Mouse (Mus musculus): ENCODE measurements around the gene Sft2d2.

Gene Sft2d2

DNA sequence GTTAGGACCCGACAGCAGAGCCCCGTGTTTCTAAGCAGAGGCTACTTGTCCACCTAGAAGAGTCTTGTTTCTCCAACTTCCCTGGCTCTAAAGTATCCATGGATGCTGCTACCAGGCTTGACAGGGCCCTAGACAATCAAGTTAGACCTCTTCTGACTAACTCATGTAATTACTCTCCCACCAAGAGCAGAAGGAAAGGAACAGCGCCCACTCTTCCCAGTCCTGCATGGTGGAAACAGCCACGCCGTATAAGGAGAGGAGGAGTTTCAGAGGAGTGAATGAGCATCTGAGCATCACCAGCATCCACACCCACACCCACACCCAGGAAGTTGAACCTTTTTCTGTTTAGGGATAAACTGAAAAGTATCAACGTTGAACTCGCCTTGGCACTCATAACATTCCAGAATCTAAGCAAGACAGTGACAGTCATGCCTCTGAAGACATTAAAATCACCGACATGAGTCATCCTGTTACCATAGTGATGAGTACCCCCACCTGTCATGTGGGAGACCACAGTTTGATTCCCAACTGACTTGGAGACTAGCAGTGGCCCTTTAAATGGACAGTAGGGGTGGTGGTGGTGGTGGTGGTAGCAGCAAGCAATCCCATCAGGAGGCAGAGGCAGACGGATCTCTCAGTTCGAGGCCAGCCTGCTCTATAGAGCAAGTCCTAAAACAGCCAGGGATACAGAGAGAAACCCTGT, 3.5 kb downstream of the Sft2d2 start:
- DNase-seq (ENCODE audit: low spot score in 2 of 2), result peak; percentile 24 to 25

DNA sequence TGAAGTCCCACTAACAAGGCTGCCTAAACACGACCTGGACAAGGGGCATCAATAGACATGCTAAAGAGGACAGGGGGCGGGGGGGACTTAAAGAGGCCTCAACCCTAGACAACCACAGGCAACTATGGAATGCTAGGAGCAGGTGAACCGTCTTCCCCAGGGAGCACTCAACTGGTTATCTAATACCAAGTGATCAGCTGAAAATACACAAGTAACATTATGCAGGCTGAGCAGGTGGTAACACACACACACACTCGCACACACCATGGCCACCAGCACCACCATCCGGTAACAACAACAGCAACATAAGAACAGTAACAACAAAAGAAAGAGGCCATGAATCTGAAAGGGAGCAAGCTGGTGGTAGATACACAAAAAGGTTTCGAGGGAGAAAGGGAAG, 4.2 kb downstream of the Sft2d2 start:
- no peak for DNase-seq (ENCODE audit: low spot score in 2 of 2)

GRCm38 (mm10) chr1:165188806-165189580, 5.2 kb downstream of the Sft2d2 start:
- no peak for DNase-seq (ENCODE audit: low spot score in 2 of 2)

GRCm38 (mm10) chr1:165187357-165187756, 6.9 kb downstream of the Sft2d2 start:
- no peak for DNase-seq (ENCODE audit: low spot score in 2 of 2)

- no peak for DNase-seq (ENCODE audit: low spot score in 2 of 2)
Observed at GRCm38 (mm10) chr1:165186491-165186890, 7.7 kb downstream of the Sft2d2 start.

- no peak for DNase-seq (ENCODE audit: low spot score in 2 of 2)
Observed at GRCm38 (mm10) chr1:165185116-165185515, 9.1 kb downstream of the Sft2d2 start.

DNA sequence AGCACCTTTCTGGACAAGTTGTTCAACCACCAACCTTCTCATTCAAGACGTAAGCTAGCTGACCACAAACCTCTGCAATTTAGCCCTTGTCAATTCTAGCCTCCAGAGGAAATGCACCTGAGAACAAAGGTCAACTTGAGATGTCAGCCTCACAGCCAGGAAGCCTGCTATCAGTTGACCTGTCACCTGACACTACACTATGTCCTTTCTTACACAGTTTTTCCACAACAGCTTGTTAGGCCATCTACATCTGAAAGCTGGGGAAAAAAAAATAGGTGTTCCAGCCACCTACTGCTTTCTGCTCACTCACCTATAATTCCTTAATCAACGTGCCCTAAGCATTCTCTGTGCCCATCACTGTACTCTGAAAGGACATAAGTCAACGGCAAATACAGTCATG, 10.1 kb downstream of the Sft2d2 start:
- DNase-seq (ENCODE audit: low spot score in 2 of 2), result no peak

DNA sequence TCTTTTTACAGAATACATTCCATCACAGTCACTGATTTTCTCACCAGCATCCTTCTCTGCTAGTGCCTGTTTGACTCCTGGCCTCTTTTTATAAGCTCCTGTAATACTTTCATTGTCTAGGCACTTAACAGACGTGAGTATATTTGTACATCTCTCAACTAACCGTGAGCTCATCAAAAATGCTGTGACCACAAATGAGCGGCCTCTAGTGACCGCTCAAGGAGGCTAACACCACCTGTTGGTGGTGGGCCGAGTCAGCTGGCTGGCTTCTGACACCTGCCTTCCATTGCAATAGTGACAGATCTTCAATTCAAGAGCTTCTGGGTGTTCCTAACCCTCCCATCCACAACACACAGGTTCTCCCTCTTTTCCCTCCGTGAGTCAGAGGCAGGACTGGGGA, 10.8 kb downstream of the Sft2d2 start:
- no peak for DNase-seq (ENCODE audit: low spot score in 2 of 2)

- DNase-seq (ENCODE audit: low spot score in 2 of 2), result no peak
Observed at GRCm38 (mm10) chr1:165179321-165179720, 14.9 kb downstream of the Sft2d2 start.

DNA sequence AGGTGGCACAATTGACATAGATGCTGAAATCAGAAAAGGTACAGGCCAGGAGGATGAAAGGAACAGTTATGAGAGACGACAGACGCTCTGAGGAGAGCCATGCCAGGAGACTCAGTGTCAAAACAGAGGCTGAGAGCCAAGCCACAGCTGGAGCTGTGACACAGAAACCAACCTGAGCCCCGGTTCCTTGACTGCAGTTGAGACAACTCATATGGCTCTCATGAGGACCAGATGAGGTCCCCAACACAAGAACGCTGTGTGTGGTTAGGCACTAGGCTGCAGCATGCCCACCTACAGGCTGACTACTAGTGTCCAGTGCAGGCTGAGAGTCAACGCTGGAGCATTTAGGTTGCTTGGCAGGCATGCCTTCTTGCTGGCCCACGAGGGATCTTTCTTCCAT, 16.2 kb downstream of the Sft2d2 start:
- no peak for DNase-seq (ENCODE audit: low spot score in 2 of 2)

DNA sequence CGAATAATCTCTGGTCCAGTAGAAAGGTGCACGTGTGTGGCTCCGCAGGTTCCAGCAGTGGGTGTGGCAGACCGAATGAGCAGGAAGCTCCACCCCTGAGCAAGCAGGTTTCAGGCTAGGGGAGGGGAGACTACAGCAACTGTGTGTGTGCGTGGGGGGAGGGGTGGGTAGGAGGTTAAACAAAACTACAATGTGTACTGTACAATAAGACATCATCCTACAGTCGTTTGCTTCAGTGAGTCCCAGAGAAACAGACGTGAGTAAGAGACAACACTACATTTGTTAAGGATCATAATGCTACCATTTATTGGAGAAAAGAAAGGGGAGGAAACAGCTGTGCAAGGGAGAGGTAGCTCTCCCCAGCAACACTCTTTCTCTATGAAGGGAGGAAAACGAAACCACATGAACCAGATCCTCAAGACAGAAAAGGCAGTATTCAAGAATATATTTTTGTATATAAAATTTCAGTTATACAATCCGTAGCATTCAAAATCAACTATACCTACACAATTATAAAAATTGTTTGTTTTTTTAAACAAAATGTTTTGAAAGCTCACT, 20.1 kb downstream of the Sft2d2 start:
- DNase-seq (ENCODE audit: low spot score in 2 of 2), result no peak

- no peak for DNase-seq (ENCODE audit: low spot score in 2 of 2)
Observed at GRCm38 (mm10) chr1:165171277-165171676, 23.0 kb downstream of the Sft2d2 start.

GRCm38 (mm10) chr1:165170157-165170556, 24.1 kb downstream of the Sft2d2 start:
- DNase-seq (ENCODE audit: low spot score in 2 of 2), result no peak

- no peak for DNase-seq (ENCODE audit: low spot score in 2 of 2)
Observed at GRCm38 (mm10) chr1:165169462-165169861, 24.8 kb downstream of the Sft2d2 start.

- DNase-seq (ENCODE audit: low spot score in 2 of 2), result no peak
Observed at GRCm38 (mm10) chr1:165164920-165165319, 29.3 kb downstream of the Sft2d2 start.

DNA sequence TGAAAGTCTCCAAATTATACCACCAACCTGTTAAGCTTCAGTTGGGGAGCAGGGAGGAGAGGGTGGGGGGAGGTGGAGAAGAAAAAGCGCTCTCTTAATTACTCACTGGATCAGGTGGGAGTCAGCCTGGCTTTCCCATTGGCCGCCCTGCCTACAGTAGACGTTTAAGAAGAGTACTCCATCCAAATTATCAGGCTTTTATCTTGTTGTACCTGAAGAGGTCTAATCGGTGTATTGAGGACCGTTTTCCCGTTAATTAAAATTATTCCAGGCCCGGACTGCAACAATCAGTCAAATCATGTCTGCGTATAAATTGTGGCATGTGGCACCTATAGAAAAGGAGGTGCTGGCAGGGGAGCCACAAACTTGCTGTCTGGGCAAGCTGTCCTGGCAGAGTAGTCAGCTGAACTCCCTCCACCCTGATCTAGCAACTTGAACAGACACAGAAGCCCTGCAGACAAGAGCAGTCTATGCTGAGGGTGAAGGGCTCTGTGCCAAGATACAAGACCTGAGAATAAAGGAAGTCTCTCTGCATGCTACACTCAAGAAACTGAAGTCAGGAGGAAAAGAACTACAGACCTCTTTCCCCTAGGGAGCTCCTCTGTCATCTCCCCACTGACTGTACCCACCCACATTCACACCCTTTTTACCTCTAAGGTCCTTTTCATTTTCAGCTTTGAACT, 33.4 kb downstream of the Sft2d2 start, which contains the start of gene Tbx19:
TSS of gene Tbx19 (minus strand) at position 51 of the 683 bp plus-strand sequence.
- DNase-seq (ENCODE audit: low spot score in 2 of 2), result no peak

GRCm38 (mm10) chr1:165158841-165159240, 35.4 kb downstream of the Sft2d2 start:
- no peak for DNase-seq (ENCODE audit: low spot score in 2 of 2)

DNA sequence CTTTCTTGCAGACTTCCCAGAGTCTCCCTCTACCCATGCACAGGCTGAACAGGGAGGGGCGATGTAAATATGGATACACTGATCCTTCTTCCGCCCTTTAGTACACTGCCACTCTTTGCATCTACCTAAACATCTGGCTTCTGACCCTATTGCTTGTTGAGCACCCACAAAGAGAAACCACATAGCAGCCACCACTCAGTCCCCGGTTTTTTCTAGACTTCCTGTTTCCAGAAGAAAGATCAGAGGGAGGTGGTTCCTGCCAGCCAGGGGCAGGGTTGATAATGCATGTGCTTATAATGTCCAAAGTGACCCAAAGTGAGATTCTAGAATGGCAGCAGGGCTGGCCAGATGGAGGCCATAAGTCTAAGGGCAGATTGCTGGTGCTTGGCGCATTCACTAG, 40.1 kb downstream of the Sft2d2 start:
- DNase-seq (ENCODE audit: low spot score in 2 of 2), result no peak

DNA sequence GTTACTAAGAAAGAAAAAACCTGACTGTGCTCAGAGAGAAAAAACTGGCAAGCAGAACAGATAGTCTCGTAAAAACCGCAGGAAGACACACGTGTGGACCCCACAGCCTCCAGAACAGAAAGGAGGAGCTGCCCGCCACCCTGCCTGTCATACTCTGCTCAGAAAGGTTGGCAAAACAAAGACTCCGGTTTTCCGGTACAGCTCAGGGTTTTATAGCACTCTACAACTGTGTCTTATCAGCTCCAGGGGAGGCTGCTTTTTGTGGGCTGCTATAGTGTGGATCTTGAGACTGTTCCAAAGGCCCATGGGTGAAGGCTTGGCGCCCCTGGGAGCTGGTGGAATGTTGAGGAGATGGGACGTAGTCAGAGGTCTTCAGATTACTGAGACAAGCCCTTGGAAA, 43.0 kb downstream of the Sft2d2 start:
- no peak for DNase-seq (ENCODE audit: low spot score in 2 of 2)

DNA sequence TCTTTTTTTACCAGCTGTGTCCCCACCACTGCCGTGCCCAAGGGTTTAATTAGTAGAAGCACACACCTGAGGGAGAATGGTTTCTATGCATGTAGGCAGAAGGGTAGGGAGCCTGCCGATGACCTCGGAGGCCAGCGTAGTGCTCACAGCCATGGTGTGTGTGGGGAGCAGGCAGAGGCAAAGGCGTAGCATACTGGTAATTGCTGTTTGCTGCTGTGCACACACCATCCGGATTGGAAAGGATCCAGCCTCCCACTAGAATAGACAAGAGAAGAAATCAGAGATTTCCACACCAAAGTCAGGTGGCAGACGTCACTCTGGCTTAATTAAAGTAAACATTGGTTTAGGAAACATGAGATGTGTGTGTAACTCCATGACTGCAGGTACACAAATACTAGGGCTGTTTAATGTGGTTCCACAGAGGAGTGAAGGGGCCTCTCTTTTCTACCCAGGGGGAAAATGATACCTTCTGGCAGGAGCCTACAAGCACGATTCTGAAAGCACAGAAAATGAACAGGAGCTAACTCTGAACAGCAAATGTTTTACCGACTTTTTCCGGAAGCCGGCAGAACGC, 51.8 kb downstream of the Sft2d2 start:
- no peak for DNase-seq (ENCODE audit: low spot score in 2 of 2)

DNA sequence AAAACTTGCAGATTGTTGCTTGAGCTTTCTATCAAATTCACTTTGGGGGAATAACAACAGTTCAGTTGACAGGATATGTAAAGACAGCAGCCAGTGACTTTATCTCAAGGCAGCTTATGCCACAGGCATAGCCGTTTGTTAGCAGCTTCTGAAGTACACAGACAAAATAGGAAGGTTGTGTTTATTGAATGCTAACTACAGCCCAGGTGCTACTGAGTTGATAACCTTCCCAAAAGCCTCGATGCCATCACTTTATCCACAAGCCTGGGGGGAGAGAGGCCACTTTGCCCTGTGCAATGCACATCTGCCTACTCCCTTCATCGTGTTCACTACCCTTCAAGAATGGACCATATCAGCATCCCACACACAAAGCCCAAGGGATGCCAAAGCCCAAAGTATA, 54.0 kb downstream of the Sft2d2 start:
- no peak for DNase-seq (ENCODE audit: low spot score in 2 of 2)

GRCm38 (mm10) chr1:165133858-165134257, 60.4 kb downstream of the Sft2d2 start:
- DNase-seq (ENCODE audit: low spot score in 2 of 2), result no peak
